ENCODE assay signal across 8 mouse cellular contexts in the genomic region with DNA sequence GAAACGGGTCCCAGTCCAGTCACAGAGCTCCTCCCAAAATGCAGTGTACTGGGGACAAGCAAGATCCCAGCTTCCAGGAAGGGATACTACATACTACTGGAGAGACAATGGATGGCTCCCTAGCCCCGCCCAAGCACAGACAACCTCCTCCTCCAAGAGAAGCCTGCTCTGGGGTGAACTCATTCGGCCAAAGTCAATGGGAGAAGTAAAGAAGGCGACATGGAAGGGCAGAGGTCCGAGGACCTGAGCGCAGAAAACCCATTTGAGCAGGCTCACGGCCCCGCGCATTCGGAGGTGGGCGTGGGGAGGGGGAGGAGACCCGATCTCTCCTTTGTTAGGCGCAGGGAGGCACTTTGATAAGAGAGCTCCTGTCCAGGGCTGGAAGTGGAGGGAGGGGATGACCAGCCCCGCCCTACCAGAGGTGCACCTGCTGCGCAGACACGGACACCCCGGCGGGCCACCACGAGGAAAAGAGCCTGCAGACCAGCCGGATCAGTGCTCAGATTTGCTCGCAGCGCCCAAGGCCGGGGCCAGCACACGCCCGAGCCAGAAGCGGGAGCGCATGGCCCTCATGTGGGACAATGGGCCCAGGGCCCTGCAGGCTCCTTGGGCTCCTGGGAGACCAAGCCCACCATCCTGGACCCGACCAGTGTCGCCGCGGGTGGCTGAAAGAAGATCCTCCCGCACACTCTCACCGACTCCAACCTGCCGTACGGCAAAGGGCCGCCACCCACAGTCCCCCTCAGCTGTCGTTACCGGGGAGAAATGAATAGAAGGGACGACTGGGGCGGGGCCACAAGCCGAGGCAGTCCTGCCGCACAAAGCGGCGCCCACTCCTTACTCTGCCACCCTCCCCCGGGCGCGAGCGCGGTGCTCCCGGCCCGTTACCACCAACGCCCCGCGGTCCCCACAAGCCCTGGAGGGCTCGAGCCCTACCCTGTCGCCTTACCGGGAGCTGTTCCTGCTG. TPM values are rescaled to one million over a fixed set of nuclear protein-coding genes. Genes with fewer than 3 reads are reported as not detected.
DNase-seq lines count a peak whose midpoint lies in the region; ATAC-seq lines count a peak whose summit lies in the region.

No protein-coding gene starts in this region.

- peak overlapping the region; percentile 90 for H3K4me2 ChIP-seq in neural tube, embryonic 12.5 days (replicated peaks)

- peak; percentile 78 for ATAC-seq in neural tube, embryonic 12.5 days (ENCODE audit: low FRiP score, low read depth)

- H3K27ac ChIP-seq in neural tube, embryonic 12.5 days, result peak overlapping the region; percentile 58

- H3K9ac ChIP-seq in neural tube, embryonic 12.5 days, result peak overlapping the region; percentile 99

- peaks cover 4% of the 10 kb centered on the region for H3K36me3 ChIP-seq in neural tube, embryonic 12.5 days

- peaks cover 38% of the 10 kb centered on the region for H3K4me1 ChIP-seq in neural tube, embryonic 12.5 days

- WGBS in neural tube, embryonic 12.5 days, result under 1% methylated on average over 57 of the region's 57 CpGs

- peak overlapping the region; percentile 95 for H3K4me3 ChIP-seq in neural tube, embryonic 12.5 days

- H3K9me3 ChIP-seq in neural tube, embryonic 12.5 days, result no peaks in the 10 kb centered on the region

- DNase-seq in 416B (ENCODE audit: low read depth) (peak; percentile 48), ZHBTc4 (ENCODE audit: low read depth, low spot score) (peak; percentile 80)
- DNase-seq in embryo, embryonic 9.5 days (ENCODE audit: extremely low spot score), result peak; percentile 69
- peak; percentile 40 for DNase-seq in heart, adult 8-10 months (ENCODE audit: low spot score)
- peak; percentile 35 for DNase-seq in kidney, adult 18-20 months
- peak; percentile 44 to 47 for DNase-seq in lung, adult 18-20 months
- peak; percentile 52 for DNase-seq in thymus, postnatal 25 days

- H3K27me3 ChIP-seq in neural tube, embryonic 12.5 days (replicated peaks), result no peaks in the 10 kb centered on the region

RNA-seq across cellular contexts. Expression of gene Jpt1, which starts 0.6 kb away (rescaled TPM):
- total RNA-seq in heart, adult 8-10 months (2022), result 100 to 1,000 TPM; 114 to 126 (median 121) TPM
- 999 and 1,042 TPM in 2 replicates for polyA plus RNA-seq in neural tube, embryonic 12.5 days (2016; fragmentation: Nextera tagmentation; extraction: Ambion mirVana)

RNA-seq across cellular contexts. Expression of gene Nt5c, which starts 21.9 kb away (rescaled TPM):
- 10 to 100 TPM in 2 of 4 experiments, 1 to 10 TPM in 2; 8.7 to 14.9 (median 10.1) TPM for total RNA-seq in heart, adult 8-10 months (2022)
- 84.8 and 87.1 TPM in 2 replicates for polyA plus RNA-seq in neural tube, embryonic 12.5 days (2016; fragmentation: Nextera tagmentation; extraction: Ambion mirVana)

RNA-seq across cellular contexts. Expression of gene Sumo2, which starts 22.5 kb away (rescaled TPM):
- 100 to 1,000 TPM; 166 to 179 (median 176) TPM for total RNA-seq in heart, adult 8-10 months (2022)
- 1,184 and 1,219 TPM in 2 replicates for polyA plus RNA-seq in neural tube, embryonic 12.5 days (2016; fragmentation: Nextera tagmentation; extraction: Ambion mirVana)

RNA-seq across cellular contexts. Expression of gene Armc7, which starts 38.1 kb away (rescaled TPM):
- 1 to 10 TPM; 1.2 to 2.2 (median 1.9) TPM for total RNA-seq in heart, adult 8-10 months (2022)
- polyA plus RNA-seq in neural tube, embryonic 12.5 days (2016; fragmentation: Nextera tagmentation; extraction: Ambion mirVana), result 12.9 and 13.1 TPM in 2 replicates

RNA-seq across cellular contexts. Expression of gene Nup85, which starts 50.7 kb away (rescaled TPM):
- 10 to 100 TPM; 15.7 to 24.4 (median 19.2) TPM for total RNA-seq in heart, adult 8-10 months (2022)
- 141 and 143 TPM in 2 replicates for polyA plus RNA-seq in neural tube, embryonic 12.5 days (2016; fragmentation: Nextera tagmentation; extraction: Ambion mirVana)

Comparison
In these comparisons a context has a peak if more than half of its experiments do, and no peak if none do; other contexts are left out.
1. Peak in every context shown above with its lines: DNase-seq, ATAC-seq, H3K4me3 ChIP-seq and H3K27ac ChIP-seq.